Comparison of ENCODE assay signal across 8 mouse cellular contexts in genomic region chr7:81344544-81345446, GRCm38 (mm10). TPM values are rescaled to one million over a fixed set of nuclear protein-coding genes. Genes with fewer than 3 reads are reported as not detected.
DNase-seq lines count a peak whose midpoint lies in the region; ATAC-seq and TF ChIP-seq lines count a peak whose summit lies in the region.

Rps17 (minus strand) TSS chr7:81345254.

- WGBS in hindbrain, embryonic 14.5 days, result under 1% methylated on average over 84 of the region's 85 CpGs

- peaks cover 14% of the 10 kb centered on the region for H3K4me1 ChIP-seq in hindbrain, embryonic 14.5 days (replicated peaks; ENCODE audit: control insufficient read depth, insufficient read depth, low read length)

- no peaks in the 10 kb centered on the region for H3K27me3 ChIP-seq in Patski
- no peaks in the 10 kb centered on the region for H3K27me3 ChIP-seq in hindbrain, embryonic 14.5 days (ENCODE audit: control insufficient read depth, insufficient read depth, low read length)

- no peaks in the 10 kb centered on the region for H3K9me3 ChIP-seq in hindbrain, embryonic 14.5 days (ENCODE audit: control insufficient read depth, low read length)

- peak within 1 kb of the TSS; percentile 79 for H3K27ac ChIP-seq in hindbrain, embryonic 14.5 days

- peak within 1 kb of the TSS; percentile 99 for H3K9ac ChIP-seq in hindbrain, embryonic 14.5 days

- DNase-seq in Patski (ENCODE audit: low read depth, low spot score), result peak; percentile 60
- DNase-seq in cerebellum, postnatal 14 days, result peak; percentile 99
- DNase-seq in frontal cortex, postnatal 25 days (ENCODE audit: low spot score in 2 of 2), result peak; percentile 97 to 98
- peak; percentile 99 for DNase-seq in hindbrain, embryonic 14.5 days (ENCODE audit: low spot score)
- peak; percentile 97 to 98 for DNase-seq in layer of hippocampus, postnatal 36 days
- peak; percentile 95 for DNase-seq in lung, postnatal 36 days
- DNase-seq in retina, postnatal 1 day, result peak; percentile 96
- DNase-seq in urinary bladder, adult 18-20 months (ENCODE audit: low spot score in 2 of 2), result peak; percentile 96 to 99

- in situ Hi-C loops in Patski (cut with MboI; ENCODE audit: low pct_unique_long_range_greater_than_20kb), result loop anchor here (5.0 kb wide), 1 partner anchor 182 kb away; no protein-coding TSS in a partner anchor

- H3K36me3 ChIP-seq in hindbrain, embryonic 14.5 days (replicated peaks; ENCODE audit: control insufficient read depth, insufficient read depth), result peaks cover 42% of the 10 kb centered on the region

- CTCF ChIA-PET in Patski (lab: Charles Lee), result interaction anchor here (0.9 to 14.2 kb wide), 8 partner anchors 10 to 187 kb away, joined by 3 to 148 read pairs (median 3); no protein-coding TSS in a partner anchor

- peak; percentile 100 for TF ChIP-seq CTCF in Patski (IDR thresholded peaks at IDR 0.05)

- POLR2A ChIA-PET in Patski (lab: Charles Lee), result interaction anchor here (0.5 to 1.1 kb wide), 5 partner anchors 12 to 741 kb away, joined by 3 to 5 read pairs (median 3); no protein-coding TSS in a partner anchor

- peak; percentile 63 for ATAC-seq in Patski
- peak; percentile 92 for ATAC-seq in hindbrain, embryonic 14.5 days (ENCODE audit: low FRiP score)

- H3K4me3 ChIP-seq in hindbrain, embryonic 14.5 days (replicated peaks; ENCODE audit: low read length), result peak within 1 kb of the TSS; percentile 94

- H3K4me2 ChIP-seq in hindbrain, embryonic 14.5 days (replicated peaks), result peak within 1 kb of the TSS; percentile 92

RNA-seq across cellular contexts. Expression of gene Rps17, which starts in this region (rescaled TPM):
- 1,237 TPM for polyA plus RNA-seq in Patski (2021)
- 653 and 807 TPM in 2 replicates for polyA plus RNA-seq in hindbrain, embryonic 14.5 days (2014; fragmentation: Nextera tagmentation; extraction: Ambion mirVana)
- total RNA-seq in layer of hippocampus, postnatal 36 days (2021), result 100 to 1,000 TPM; 546 to 562 TPM

Comparison
In these comparisons a context has a peak if more than half of its experiments do, and no peak if none do; other contexts are left out.
1. Peak in every context shown above with its lines: DNase-seq, ATAC-seq, H3K4me3 ChIP-seq and H3K27ac ChIP-seq.